Comparison of ENCODE assay signal across 26 mouse cellular contexts in the genomic region with DNA sequence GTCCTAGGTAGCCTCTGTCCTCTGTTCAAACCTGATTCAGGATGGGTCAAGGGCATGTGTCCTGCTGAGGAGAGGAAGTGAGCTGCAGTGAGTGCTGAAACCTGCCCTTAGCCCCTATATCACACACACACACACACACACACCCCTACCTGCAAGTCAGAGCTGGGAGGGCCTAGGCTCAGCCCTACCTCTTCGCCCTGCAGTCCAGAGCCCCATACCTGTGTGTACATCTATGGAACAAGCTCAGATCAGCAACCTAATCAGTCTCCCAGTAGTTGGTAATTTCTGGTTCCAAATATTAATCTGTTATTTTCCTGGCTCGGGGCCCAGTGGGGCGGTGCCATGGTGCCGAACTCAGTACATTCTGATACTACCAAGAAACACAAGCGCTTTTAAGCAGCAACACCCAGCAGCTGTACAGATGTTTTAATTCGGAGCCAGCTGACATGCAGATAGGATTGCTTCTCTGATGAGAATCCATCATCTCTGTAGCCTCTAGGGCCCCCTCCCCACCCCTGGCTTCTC.
DNase-seq lines count a peak whose midpoint lies in the region; ATAC-seq and TF ChIP-seq lines count a peak whose summit lies in the region.
"Had no signal": no experiment of that assay in that cellular context is flagged by ENCODE, and none has a peak within 500 bp of the region (broad histone marks: within the 10 kb centered on the region; RNA-seq: fewer than 3 reads in every experiment).

No protein-coding gene starts in this region.

- 0 out of 2 replicates have a peak overlapping the region, but pooled peaks have one; percentile 31 for H3K27ac ChIP-seq in heart, embryonic 10.5 days
- H3K27ac ChIP-seq in heart, adult 2 months, result no peak overlapping the region
- peak overlapping the region; percentile 38; the same call in 1 of the 2 replicates for H3K27ac ChIP-seq in midbrain, embryonic 10.5 days (replicated peaks)
- H3K27ac ChIP-seq in midbrain, postnatal 0 days (ENCODE audit: low read depth, low read length), result no peak overlapping the region
- H3K27ac ChIP-seq: embryonic facial prominence, embryonic 13.5 days; forebrain, embryonic 13.5 days; hindbrain, postnatal 0 days; kidney, embryonic 15.5 days; left cerebral cortex, adult 2 months; liver, embryonic 15.5 days had no signal

- H3K4me2 ChIP-seq in midbrain, postnatal 0 days (ENCODE audit: low read depth, low read length, poor library complexity, severe bottlenecking), result no peak overlapping the region
- H3K4me2 ChIP-seq: embryonic facial prominence, embryonic 13.5 days; forebrain, embryonic 13.5 days; heart, embryonic 13.5 days; kidney, embryonic 15.5 days; liver, embryonic 15.5 days had no signal

- TF ChIP-seq POLR2A in heart, adult 2 months (IDR thresholded peaks at IDR 0.05; ENCODE audit: insufficient read depth, low read depth, low read length), result no peak

- no peak for ATAC-seq in midbrain, postnatal 0 days (ENCODE audit: low FRiP score)
- ATAC-seq: forebrain, embryonic 13.5 days; hindbrain, postnatal 0 days; intestine, embryonic 16.5 days had no signal

- no peaks in the 10 kb centered on the region for H3K36me3 ChIP-seq in heart, embryonic 10.5 days
- no peaks in the 10 kb centered on the region for H3K36me3 ChIP-seq in heart, adult 2 months (ENCODE audit: control insufficient read depth, insufficient read depth, low read length)
- H3K36me3 ChIP-seq in midbrain, embryonic 10.5 days, result no peaks in the 10 kb centered on the region
- H3K36me3 ChIP-seq in midbrain, postnatal 0 days (ENCODE audit: insufficient read depth, low read length), result 0 out of 2 replicates have a peak, but pooled peaks cover 3% of the 10 kb centered on the region
- H3K36me3 ChIP-seq: embryonic facial prominence, embryonic 13.5 days; kidney, embryonic 15.5 days; liver, embryonic 15.5 days had no signal

- intact Hi-C loops in heart, adult 2 months (cut with DNase I), result no loop called here

- no peaks in the 10 kb centered on the region for H3K79me2 ChIP-seq in heart, adult 2 months (replicated peaks; ENCODE audit: control insufficient read depth, insufficient read depth, low read length)

- no peak for TF ChIP-seq EP300 in heart, adult 2 months (IDR thresholded peaks at IDR 0.05; ENCODE audit: insufficient read depth, low read depth, low read length)

- H3K4me1 ChIP-seq in heart, embryonic 10.5 days, result peaks cover 68% of the 10 kb centered on the region
- no peaks in the 10 kb centered on the region for H3K4me1 ChIP-seq in heart, adult 2 months (ENCODE audit: control insufficient read depth, insufficient read depth, low read length)
- peaks cover 21% of the 10 kb centered on the region for H3K4me1 ChIP-seq in midbrain, embryonic 10.5 days
- peaks cover 6% of the 10 kb centered on the region for H3K4me1 ChIP-seq in midbrain, postnatal 0 days (ENCODE audit: insufficient read depth, low read length)
- H3K4me1 ChIP-seq: liver, embryonic 15.5 days had no signal

- no peak for TF ChIP-seq CTCF in heart, adult 2 months (IDR thresholded peaks at IDR 0.05)
- TF ChIP-seq CTCF in midbrain, postnatal 0 days (IDR thresholded peaks at IDR 0.05), result no peak

- DNase-seq in heart, embryonic 10.5 days (ENCODE audit: low spot score), result no peak
- DNase-seq in heart, adult 2 months, result no peak
- no peak for DNase-seq in midbrain, embryonic 10.5 days (ENCODE audit: low spot score)
- DNase-seq in midbrain, postnatal 0 days (ENCODE audit: low spot score), result no peak
- peak; percentile 66 to 69 for DNase-seq in adrenal gland, postnatal 36 days
- peak; percentile 26 for DNase-seq in lung, postnatal 36 days
- DNase-seq in urinary bladder, postnatal 25 days (ENCODE audit: low spot score), result no peak
- DNase-seq: cerebellum, adult 2 months; cerebellum, postnatal 25 days; gastrocnemius, postnatal 10 days; heart, adult 11 months; heart, postnatal 14 days; layer of hippocampus, adult 9-11 months; liver; right cerebral cortex, postnatal 14 days; spleen, adult 18-20 months; thymus, postnatal 14 days had no signal

- no peak overlapping the region for H3K4me3 ChIP-seq in heart, embryonic 10.5 days
- no peak overlapping the region for H3K4me3 ChIP-seq in heart, adult 2 months
- no peak overlapping the region for H3K4me3 ChIP-seq in midbrain, embryonic 10.5 days
- no peak overlapping the region for H3K4me3 ChIP-seq in midbrain, postnatal 0 days (ENCODE audit: low read depth, low read length)
- H3K4me3 ChIP-seq: embryonic facial prominence, embryonic 13.5 days; erythroblast, embryonic 14.5 days; forebrain, embryonic 13.5 days; heart, embryonic 13.5 days; kidney, embryonic 15.5 days; left cerebral cortex, adult 2 months; liver, embryonic 15.5 days had no signal

- no peak overlapping the region for H3K9ac ChIP-seq in heart, adult 2 months (ENCODE audit: low read depth, low read length)
- no peak overlapping the region for H3K9ac ChIP-seq in midbrain, postnatal 0 days (replicated peaks; ENCODE audit: low read length, poor library complexity, severe bottlenecking)
- H3K9ac ChIP-seq: embryonic facial prominence, embryonic 13.5 days; forebrain, embryonic 13.5 days; heart, embryonic 13.5 days; kidney, embryonic 15.5 days; liver, embryonic 15.5 days had no signal

- H3K27me3 ChIP-seq in heart, embryonic 10.5 days (ENCODE audit: insufficient read depth, poor library complexity, severe bottlenecking), result peaks cover 5% of the 10 kb centered on the region; the same call in 1 of the 2 replicates
- no peaks in the 10 kb centered on the region for H3K27me3 ChIP-seq in heart, adult 2 months (ENCODE audit: control insufficient read depth, insufficient read depth, low read length)
- H3K27me3 ChIP-seq in midbrain, embryonic 10.5 days (ENCODE audit: low read depth, poor library complexity, severe bottlenecking), result no peaks in the 10 kb centered on the region; the same call in 1 of the 2 replicates
- H3K27me3 ChIP-seq in midbrain, postnatal 0 days (ENCODE audit: insufficient read depth, low read length), result no peaks in the 10 kb centered on the region
- H3K27me3 ChIP-seq: embryonic facial prominence, embryonic 13.5 days; forebrain, embryonic 13.5 days; heart, embryonic 13.5 days; kidney, embryonic 15.5 days; liver, embryonic 15.5 days had no signal

- no peaks in the 10 kb centered on the region for H3K9me3 ChIP-seq in heart, embryonic 10.5 days
- H3K9me3 ChIP-seq in midbrain, embryonic 10.5 days (replicated peaks), result no peaks in the 10 kb centered on the region
- no peaks in the 10 kb centered on the region for H3K9me3 ChIP-seq in midbrain, postnatal 0 days (ENCODE audit: low read length)
- H3K9me3 ChIP-seq: embryonic facial prominence, embryonic 13.5 days; forebrain, embryonic 13.5 days; heart, embryonic 13.5 days; kidney, embryonic 15.5 days; liver, embryonic 15.5 days had no signal

- WGBS in heart, embryonic 10.5 days, result 87% methylated on average over 6 of the region's 6 CpGs
- WGBS in heart, adult 2 months, result 69% methylated on average over 6 of the region's 6 CpGs
- WGBS in midbrain, embryonic 10.5 days, result 93% methylated on average over 6 of the region's 6 CpGs
- 89% methylated on average over 6 of the region's 6 CpGs for WGBS in midbrain, postnatal 0 days

Comparison
In these comparisons a context has a peak if more than half of its experiments do, and no peak if none do; other contexts are left out.
1. H3K27ac ChIP-seq: peak in heart, embryonic 10.5 days (single experiment) and midbrain, embryonic 10.5 days (single experiment); none in heart, adult 2 months (single experiment) and midbrain, postnatal 0 days (single experiment).
2. DNase-seq: peak in adrenal gland, postnatal 36 days (2 of 2) and lung, postnatal 36 days (single experiment); none in heart, embryonic 10.5 days (single experiment), heart, adult 2 months (0 of 2), midbrain, embryonic 10.5 days (single experiment), midbrain, postnatal 0 days (single experiment) and urinary bladder, postnatal 25 days (single experiment).